Mouse (Mus musculus) forebrain, embryonic 14.5 days (tissue): ENCODE data around the gene Adgrb2. TPM values are rescaled to one million over a fixed set of nuclear protein-coding genes. Genes with fewer than 3 reads are reported as not detected.

ENCODE experiments used
- ATAC-seq: fragments of 200-750 bp; cut with Nextera tagmentation; 2 replicates; pipeline ENCODE4 v1.8.0; 2017; ENCODE audit warnings: mild to moderate bottlenecking, moderate library complexity
- DNase-seq: peaks from one replicate; pipeline ENCODE4 v3.0.0-alpha.2; 2015; ENCODE audit warnings: low spot score
- H3K27ac ChIP-seq: fragments of 300-500 bp; sonication (generic); 2 replicates; pipeline ENCODE4 v1.5.1; 2014; ENCODE audit warnings: low read depth, mild to moderate bottlenecking, control low read depth, low read length, moderate library complexity
- H3K27me3 ChIP-seq: fragments of 300-500 bp; sonication (generic); replicated peaks from 2 replicates; pipeline ENCODE4 v1.6.1; 2014; ENCODE audit warnings: low read length, control low read depth, mixed read lengths; ENCODE audit not compliant: control insufficient read depth, insufficient read depth
- H3K36me3 ChIP-seq: fragments of 300-500 bp; sonication (generic); 2 replicates; pipeline ENCODE4 v1.6.1; 2014; ENCODE audit warnings: low read length, control low read depth; ENCODE audit not compliant: control insufficient read depth, insufficient read depth
- H3K4me1 ChIP-seq: fragments of 300-500 bp; sonication (generic); 2 replicates; pipeline ENCODE4 v1.6.1; 2014; ENCODE audit warnings: antibody characterized with exemption, low read length, control low read depth; ENCODE audit not compliant: control insufficient read depth, insufficient read depth
- H3K4me2 ChIP-seq: fragments of 300-500 bp; sonication (generic); 2 replicates; pipeline ENCODE4 v1.6.1; 2014; ENCODE audit warnings: mild to moderate bottlenecking, control low read depth, low read length
- H3K4me3 ChIP-seq: fragments of 300-500 bp; sonication (generic); 2 replicates; pipeline ENCODE4 v1.5.1; 2014; ENCODE audit warnings: low read depth, low read length, control low read depth
- H3K9ac ChIP-seq: fragments of 300-500 bp; sonication (generic); 2 replicates; pipeline ENCODE4 v1.6.1; 2014; ENCODE audit warnings: mild to moderate bottlenecking, low read length, control low read depth, moderate library complexity
- H3K9me3 ChIP-seq: fragments of 300-500 bp; sonication (generic); replicated peaks from 2 replicates; pipeline ENCODE4 v1.6.1; 2016; ENCODE audit warnings: low read length, control low read depth, mixed read lengths; ENCODE audit not compliant: control insufficient read depth
- WGBS: fragments of 180-500 bp; shearing (Covaris S2); extraction: QIAGEN DNeasy Blood & Tissue Kit; methylation state at CpG from one replicate; pipeline ENCODE4 v1.1.7; 2014; 5-methylcytosine and 5-hydroxymethylcytosine counted together
- polyA plus RNA-seq: library from polyadenylated mRNA; unstranded; fragments of >200 nt; fragmentation: Nextera tagmentation; extraction: Ambion mirVana; gene quantifications from 2 replicates; pipeline ENCODE4 v1.2.1, GENCODE M21; 2014

Gene Adgrb2
- polyA plus RNA-seq, 1 experiment from 2014 or later: 6.6 TPM

DNA sequence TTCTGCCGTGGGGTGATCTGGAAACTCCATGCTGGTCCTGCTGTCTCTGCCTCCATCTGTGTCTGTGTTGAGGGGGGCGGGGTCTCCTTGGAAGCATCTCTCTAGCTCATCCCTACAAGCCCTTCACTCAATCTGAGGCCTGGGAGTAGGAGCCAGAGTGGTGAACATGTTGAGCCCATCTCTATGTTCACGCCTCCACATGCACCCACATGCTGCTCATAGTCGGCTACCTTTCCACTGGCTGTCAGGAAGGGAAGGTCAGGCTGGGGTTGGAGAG is 63.5 kb downstream of the Adgrb2 start:
- ATAC-seq (peak; percentile 38; the same call in 1 of the 2 replicates), DNase-seq (peak; percentile 46)
- Histone ChIP-seq H3K4me3 (peak overlapping the region; percentile 32), H3K4me1 (peaks cover 20% of the 10 kb centered on the region), H3K9me3 (no peaks in the 10 kb centered on the region), H3K27ac (no peak overlapping the region), H3K4me2 (peak overlapping the region; percentile 81), H3K27me3 (0 out of 2 replicates have a peak, but pooled peaks cover 6% of the 10 kb centered on the region), H3K36me3 (no peaks in the 10 kb centered on the region), H3K9ac (no peak overlapping the region; the same call in 1 of the 2 replicates)
- WGBS: 49% methylated on average over 4 of the region's 4 CpGs

DNA sequence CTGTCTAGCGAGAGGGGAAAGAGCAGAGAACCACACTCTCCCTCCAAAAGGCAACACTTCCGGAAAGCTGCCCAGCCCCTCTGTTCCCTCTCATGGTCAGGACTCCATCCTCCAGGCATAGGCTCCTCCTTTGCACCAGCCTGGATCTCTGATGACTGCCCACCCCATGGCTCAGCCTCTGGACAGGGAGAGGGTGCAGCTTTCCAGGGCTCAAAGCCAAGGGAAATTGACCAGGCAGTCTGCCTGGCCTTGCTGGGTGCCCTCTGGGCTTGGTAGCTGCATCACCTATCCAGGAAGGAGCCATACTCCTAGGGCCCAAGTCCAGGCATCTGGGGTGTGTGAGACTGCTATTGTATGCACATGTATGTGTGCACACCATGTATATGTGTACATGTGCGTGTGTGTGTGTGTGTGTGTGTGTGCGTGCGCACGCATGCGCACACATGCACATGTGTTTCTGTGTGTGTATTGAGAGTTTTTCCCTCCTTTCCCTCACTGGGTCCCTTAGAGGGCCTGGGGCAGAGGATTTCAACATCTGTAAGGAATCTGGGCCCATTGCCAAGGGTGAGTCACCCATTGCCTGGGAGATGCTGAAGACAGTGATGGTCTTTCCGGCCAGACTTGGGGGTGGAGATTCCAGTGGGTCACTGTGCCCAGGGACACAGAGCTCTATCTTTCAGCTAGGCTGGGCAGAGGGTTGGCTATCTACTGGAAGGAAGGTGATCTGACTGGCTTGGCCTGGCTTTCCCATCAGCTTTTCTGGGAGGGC is 65.6 kb downstream of the Adgrb2 start:
- Histone ChIP-seq H3K27ac (no peak overlapping the region), H3K36me3 (no peaks in the 10 kb centered on the region), H3K4me3 (no peak overlapping the region), H3K9me3 (no peaks in the 10 kb centered on the region), H3K9ac (no peak overlapping the region), H3K4me1 (peaks cover 16% of the 10 kb centered on the region), H3K4me2 (no peak overlapping the region), H3K27me3 (0 out of 2 replicates have a peak, but pooled peaks cover 6% of the 10 kb centered on the region)
- ATAC-seq (no peak), DNase-seq (no peak)
- WGBS: 78% methylated on average over 8 of the region's 8 CpGs

DNA sequence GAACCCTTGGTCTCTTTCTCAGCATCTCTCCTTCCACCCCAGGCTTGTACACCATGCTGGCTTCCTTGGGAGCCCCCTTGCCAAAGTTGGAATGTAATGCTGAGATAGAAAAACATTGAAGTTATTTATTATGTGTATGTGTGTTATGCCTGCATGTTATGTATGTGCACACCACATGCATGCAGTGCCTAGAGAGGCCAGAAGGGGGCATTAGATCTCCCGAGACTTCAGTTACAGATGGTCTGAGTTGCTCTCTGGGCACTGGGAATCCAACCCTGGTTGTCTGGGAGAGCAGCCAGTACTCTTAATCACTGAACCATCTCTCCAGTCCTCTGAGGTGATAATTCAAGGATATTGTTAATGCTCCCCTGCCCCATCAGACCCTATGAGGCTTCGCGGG is 67.6 kb downstream of the Adgrb2 start:
- no peak overlapping the region for H3K27ac ChIP-seq
- no peaks in the 10 kb centered on the region for H3K9me3 ChIP-seq
- no peak overlapping the region for H3K4me3 ChIP-seq
- H3K9ac ChIP-seq: no peak overlapping the region
- H3K36me3 ChIP-seq: no peaks in the 10 kb centered on the region
- no peak for ATAC-seq
- 92% methylated on average over 3 of the region's 3 CpGs for WGBS
- 0 out of 2 replicates have a peak, but pooled peaks cover 4% of the 10 kb centered on the region for H3K27me3 ChIP-seq
- DNase-seq: no peak
- H3K4me1 ChIP-seq: peaks cover 27% of the 10 kb centered on the region
- no peak overlapping the region for H3K4me2 ChIP-seq

DNA sequence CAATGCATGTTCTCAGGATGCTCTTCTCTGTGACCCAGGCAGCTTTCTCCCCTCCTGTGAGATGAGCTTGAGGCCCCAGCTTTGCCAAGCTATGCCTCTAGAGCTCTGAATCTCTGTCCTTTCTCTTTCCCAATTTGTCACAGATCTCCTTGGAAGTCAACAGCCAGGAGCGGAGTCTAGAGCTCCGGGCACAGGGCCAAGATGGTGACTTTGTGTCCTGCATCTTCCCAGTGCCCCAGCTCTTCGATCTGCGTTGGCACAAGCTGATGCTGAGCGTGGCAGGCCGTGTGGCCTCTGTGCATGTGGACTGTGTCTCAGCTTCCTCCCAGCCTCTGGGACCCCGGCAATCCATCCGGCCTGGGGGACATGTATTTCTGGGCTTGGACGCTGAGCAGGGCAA is 68.4 kb downstream of the Adgrb2 start:
- no peak overlapping the region for H3K4me3 ChIP-seq
- ATAC-seq (no peak), DNase-seq (no peak)
- H3K36me3 ChIP-seq: no peaks in the 10 kb centered on the region
- H3K4me1 ChIP-seq: peaks cover 21% of the 10 kb centered on the region
- no peak overlapping the region for H3K4me2 ChIP-seq
- H3K9me3 ChIP-seq: no peaks in the 10 kb centered on the region
- H3K27me3 ChIP-seq: 0 out of 2 replicates have a peak, but pooled peaks cover 4% of the 10 kb centered on the region
- no peak overlapping the region for H3K27ac ChIP-seq
- no peak overlapping the region for H3K9ac ChIP-seq
- WGBS: 92% methylated on average over 9 of the region's 9 CpGs

DNA sequence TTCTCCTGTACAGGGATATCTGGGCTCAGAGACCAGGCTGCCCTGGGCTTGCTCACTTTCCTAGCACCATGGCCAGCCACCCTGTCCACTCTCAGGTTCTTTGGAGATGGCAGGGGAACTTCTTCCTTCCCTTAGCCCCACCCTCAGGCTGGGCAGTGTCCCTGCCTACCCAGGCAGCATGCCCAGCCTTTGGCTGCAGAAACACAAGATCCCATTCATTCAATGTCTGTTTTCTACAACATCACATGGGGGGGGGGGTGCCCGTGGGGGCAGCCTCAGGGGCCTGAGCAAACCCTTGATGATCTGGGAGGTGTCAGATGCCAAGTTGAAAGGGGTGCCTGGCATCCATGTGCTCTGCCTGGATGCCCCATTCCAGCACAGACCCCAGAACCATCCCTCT is 70.1 kb downstream of the Adgrb2 start:
- DNase-seq: peak; percentile 52
- ATAC-seq: peak; percentile 48; the same call in 1 of the 2 replicates
- Histone ChIP-seq H3K9ac (no peak overlapping the region), H3K27me3 (0 out of 2 replicates have a peak, but pooled peaks cover under 1% of the 10 kb centered on the region), H3K4me2 (no peak overlapping the region), H3K36me3 (no peaks in the 10 kb centered on the region), H3K4me3 (no peak overlapping the region), H3K27ac (peak overlapping the region; percentile 57; the same call in 1 of the 2 replicates), H3K9me3 (no peaks in the 10 kb centered on the region), H3K4me1 (peaks cover 20% of the 10 kb centered on the region)
- 0% methylated on average over 1 of the region's 1 CpGs for WGBS

DNA sequence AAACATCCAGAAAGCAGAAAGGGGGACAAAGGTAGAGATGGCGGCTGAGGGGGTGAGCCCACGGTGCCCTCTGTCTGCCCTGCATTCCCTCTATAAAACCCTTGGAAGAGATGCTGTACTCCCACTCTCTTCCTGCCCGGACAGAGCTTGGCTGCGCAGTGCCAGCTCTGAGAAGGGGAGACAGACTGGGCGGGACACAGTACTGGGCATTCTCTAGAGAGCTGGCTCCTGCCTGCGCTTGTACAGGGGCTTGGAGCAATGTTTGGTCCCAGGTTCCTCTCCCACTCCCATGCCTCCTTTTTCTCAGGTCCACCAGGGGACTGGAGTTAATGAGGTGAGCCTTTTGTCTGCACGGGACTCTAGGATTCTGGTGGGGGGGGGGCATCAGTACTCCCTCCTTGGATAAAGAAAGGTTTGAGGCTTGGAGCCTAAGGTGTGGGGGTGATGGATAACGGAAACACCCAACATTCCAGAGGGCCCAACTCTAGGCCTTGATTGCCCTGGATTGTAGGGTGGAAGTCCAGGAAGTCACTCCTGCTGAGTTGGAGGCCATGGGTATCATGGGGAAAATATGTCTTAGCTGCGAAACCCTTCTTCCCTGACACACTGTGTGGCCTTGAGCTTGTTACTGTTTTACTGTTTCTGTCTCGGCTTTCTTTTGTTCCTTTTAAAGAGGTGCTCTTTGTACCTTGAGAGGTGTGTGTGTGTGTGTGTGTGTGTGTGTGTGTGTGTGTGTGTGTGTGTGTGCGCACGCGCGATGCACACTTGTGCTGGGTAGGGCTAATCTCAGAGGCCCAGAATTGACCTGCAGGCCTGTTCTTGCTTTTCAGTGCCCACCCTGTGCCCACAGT is 70.7 kb downstream of the Adgrb2 start:
- DNase-seq (no peak), ATAC-seq (peak; percentile 45; the same call in 1 of the 2 replicates)
- peaks cover 18% of the 10 kb centered on the region for H3K4me1 ChIP-seq
- no peak overlapping the region for H3K4me2 ChIP-seq
- H3K27ac ChIP-seq: peak overlapping the region; percentile 57; the same call in 1 of the 2 replicates
- no peak overlapping the region for H3K9ac ChIP-seq
- H3K36me3 ChIP-seq: no peaks in the 10 kb centered on the region
- H3K9me3 ChIP-seq: no peaks in the 10 kb centered on the region
- H3K4me3 ChIP-seq: no peak overlapping the region
- 59% methylated on average over 14 of the region's 14 CpGs for WGBS
- no peaks in the 10 kb centered on the region for H3K27me3 ChIP-seq

DNA sequence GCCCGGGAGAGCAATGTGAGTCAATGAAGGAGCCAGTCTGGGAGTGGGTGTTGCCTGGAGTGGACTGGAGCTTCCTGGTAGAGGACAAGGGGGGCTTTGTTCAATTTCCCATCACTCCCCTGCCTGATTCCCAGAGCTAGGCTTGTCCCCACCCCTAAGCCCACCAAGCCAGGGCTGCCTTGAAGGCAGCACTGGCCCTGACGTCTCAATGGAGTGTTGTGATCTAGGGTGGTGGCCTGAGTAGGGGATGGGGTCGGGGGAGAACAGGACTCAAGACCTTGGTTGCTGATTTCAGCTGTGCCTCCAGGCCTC is 71.3 kb downstream of the Adgrb2 start:
- no peak for DNase-seq
- H3K9me3 ChIP-seq: no peaks in the 10 kb centered on the region
- 0 out of 2 replicates have a peak overlapping the region, but pooled peaks have one; percentile 21 for H3K27ac ChIP-seq
- peaks cover 16% of the 10 kb centered on the region for H3K4me1 ChIP-seq
- peak; percentile 47; the same call in 1 of the 2 replicates for ATAC-seq
- no peak overlapping the region for H3K4me3 ChIP-seq
- 31% methylated on average over 3 of the region's 3 CpGs for WGBS
- H3K4me2 ChIP-seq: no peak overlapping the region
- no peak overlapping the region for H3K9ac ChIP-seq
- no peaks in the 10 kb centered on the region for H3K27me3 ChIP-seq
- no peaks in the 10 kb centered on the region for H3K36me3 ChIP-seq

DNA sequence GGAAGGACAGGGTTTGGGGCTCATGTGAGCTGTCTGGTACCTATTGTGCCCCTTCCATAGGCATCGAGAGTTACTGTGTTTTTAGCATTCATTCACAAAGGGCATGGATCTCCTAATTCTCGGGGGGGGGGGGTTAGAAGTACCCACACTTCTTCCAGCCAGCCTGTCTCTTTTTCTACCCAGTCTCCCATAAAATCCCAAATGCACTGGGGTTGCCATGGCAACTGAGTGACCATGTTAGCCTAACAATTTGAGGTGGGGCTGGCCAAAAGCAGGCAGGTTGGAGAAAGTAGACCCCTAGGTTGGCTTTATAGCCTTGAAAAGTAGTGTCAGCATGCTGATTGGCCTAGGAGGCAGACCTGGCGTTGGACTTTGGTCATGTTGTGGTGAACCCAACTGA is 71.8 kb downstream of the Adgrb2 start:
- Histone ChIP-seq H3K4me3 (no peak overlapping the region), H3K27ac (peak overlapping the region; percentile 28; the same call in 1 of the 2 replicates), H3K4me1 (peaks cover 16% of the 10 kb centered on the region), H3K4me2 (no peak overlapping the region), H3K9ac (no peak overlapping the region), H3K36me3 (no peaks in the 10 kb centered on the region), H3K27me3 (no peaks in the 10 kb centered on the region), H3K9me3 (no peaks in the 10 kb centered on the region)
- ATAC-seq (no peak), DNase-seq (no peak)
- 25% methylated on average over 3 of the region's 3 CpGs for WGBS

DNA sequence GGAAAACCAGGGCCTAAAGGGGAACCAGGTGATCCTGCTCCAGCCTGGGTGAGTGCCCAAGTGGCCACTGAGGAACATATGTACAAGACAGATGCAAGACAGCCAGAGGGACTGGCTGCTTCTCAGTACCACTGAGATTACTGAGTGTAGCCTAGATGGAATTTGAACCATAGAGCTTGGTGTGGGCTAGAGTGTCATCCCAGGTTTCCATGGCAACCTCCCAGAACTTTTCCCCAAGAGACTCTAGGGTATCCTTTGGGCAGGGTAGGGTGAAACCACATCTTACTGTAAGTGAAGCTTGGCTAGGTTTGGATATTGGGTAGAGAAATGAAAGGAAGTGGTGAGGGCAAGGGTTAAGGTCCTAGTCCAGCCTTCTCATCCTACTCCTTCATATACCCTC is 76.3 kb downstream of the Adgrb2 start:
- H3K4me1 ChIP-seq: peaks cover 8% of the 10 kb centered on the region
- no peaks in the 10 kb centered on the region for H3K9me3 ChIP-seq
- H3K9ac ChIP-seq: no peak overlapping the region
- H3K4me2 ChIP-seq: no peak overlapping the region
- no peak overlapping the region for H3K27ac ChIP-seq
- no peak overlapping the region for H3K4me3 ChIP-seq
- ATAC-seq: no peak
- DNase-seq: no peak
- H3K36me3 ChIP-seq: no peaks in the 10 kb centered on the region
- H3K27me3 ChIP-seq: no peaks in the 10 kb centered on the region
